8 mouse cellular contexts compared by ENCODE assay signal in the genomic region with DNA sequence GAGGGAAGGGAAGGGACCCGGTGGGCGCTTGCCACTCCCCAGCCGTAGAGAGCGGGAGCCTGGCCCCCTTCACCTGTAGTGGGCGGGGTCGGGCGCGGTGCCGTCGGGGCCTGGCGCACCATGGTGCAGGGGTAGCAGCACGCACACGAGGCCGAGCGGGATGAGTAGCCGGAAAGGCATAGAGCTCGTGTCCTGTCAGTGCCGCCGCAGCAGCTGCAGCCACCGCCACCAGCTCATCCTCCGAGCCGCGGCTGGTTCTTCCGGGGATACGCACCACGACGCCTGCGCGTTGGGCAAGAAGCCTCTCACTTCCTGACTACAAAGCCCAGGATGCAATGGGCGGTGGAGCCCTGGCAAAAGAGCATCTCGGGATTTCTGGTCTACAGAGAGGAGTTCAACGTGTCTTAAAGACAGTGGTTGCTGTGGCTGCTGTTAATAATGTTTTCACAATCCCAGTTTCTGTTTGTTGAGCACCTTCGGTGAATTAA. TPM values are rescaled to one million over a fixed set of nuclear protein-coding genes. Genes with fewer than 3 reads are reported as not detected.
DNase-seq lines count a peak whose midpoint lies in the region; ATAC-seq and TF ChIP-seq lines count a peak whose summit lies in the region.

TSS of gene Edem2 (minus strand) at position 318 of the 488 bp plus-strand sequence.

- ATAC-seq in embryonic facial prominence, embryonic 15.5 days (ENCODE audit: insufficient number of reproducible peaks, low FRiP score, low TSS enrichment, low read depth): peak; percentile 77
- peak; percentile 89 for ATAC-seq in limb, embryonic 14.5 days (ENCODE audit: low FRiP score, low read depth)
- peak; percentile 90 for ATAC-seq in midbrain, postnatal 0 days (ENCODE audit: low FRiP score)

- peak; percentile 95; the same call in 1 of the 2 replicates for TF ChIP-seq POLR2A in bone marrow, adult 2 months (IDR thresholded peaks at IDR 0.05; ENCODE audit: borderline replicate concordance, control insufficient read depth, low read depth, low read length)
- TF ChIP-seq POLR2A in limb, embryonic 14.5 days (IDR thresholded peaks at IDR 0.05; ENCODE audit: borderline replicate concordance, extremely low read depth, insufficient read depth, insufficient read length): peak; percentile 54; the same call in 1 of the 2 replicates

- WGBS in bone marrow, adult 2 months: under 1% methylated on average over 33 of the region's 33 CpGs
- 0% methylated on average over 30 of the region's 33 CpGs for WGBS in embryonic facial prominence, embryonic 15.5 days
- WGBS in limb, embryonic 14.5 days: under 1% methylated on average over 33 of the region's 33 CpGs
- WGBS in midbrain, postnatal 0 days: 0% methylated on average over 29 of the region's 33 CpGs

- DNase-seq in 416B (ENCODE audit: low read depth): peak; percentile 94
- peak; percentile 96 for DNase-seq in heart, adult 8-10 months (ENCODE audit: low spot score)
- peak; percentile 93 for DNase-seq in kidney, adult 9 months
- DNase-seq in limb, embryonic 14.5 days (ENCODE audit: low spot score): peak; percentile 91
- peak; percentile 95 for DNase-seq in midbrain, postnatal 0 days (ENCODE audit: low spot score)
- peak; percentile 76 to 85 for DNase-seq in spleen, postnatal 14 days (ENCODE audit: low spot score in 2 of 2)

- H3K4me2 ChIP-seq in embryonic facial prominence, embryonic 15.5 days (replicated peaks): peak within 1 kb of the TSS; percentile 91
- peak within 1 kb of the TSS; percentile 83 for H3K4me2 ChIP-seq in limb, embryonic 14.5 days (replicated peaks; ENCODE audit: low read depth, low read length, severe bottlenecking)
- peak within 1 kb of the TSS; percentile 83 for H3K4me2 ChIP-seq in midbrain, postnatal 0 days (ENCODE audit: low read depth, low read length, poor library complexity, severe bottlenecking)

- peak within 1 kb of the TSS; percentile 56 for H3K9ac ChIP-seq in embryonic facial prominence, embryonic 15.5 days
- H3K9ac ChIP-seq in limb, embryonic 14.5 days (ENCODE audit: low read depth, low read length, severe bottlenecking): peak within 1 kb of the TSS; percentile 58
- H3K9ac ChIP-seq in midbrain, postnatal 0 days (replicated peaks; ENCODE audit: low read length, poor library complexity, severe bottlenecking): peak within 1 kb of the TSS; percentile 91

- H3K4me1 ChIP-seq in bone marrow, adult 2 months (ENCODE audit: control insufficient read depth, insufficient read depth, low read length): no peaks in the 10 kb centered on the region; the same call in 1 of the 2 replicates
- H3K4me1 ChIP-seq in embryonic facial prominence, embryonic 15.5 days: peaks cover 14% of the 10 kb centered on the region; the same call in 1 of the 2 replicates
- H3K4me1 ChIP-seq in limb, embryonic 14.5 days (ENCODE audit: control insufficient read depth, insufficient read depth, low read length): peaks cover 8% of the 10 kb centered on the region
- H3K4me1 ChIP-seq in midbrain, postnatal 0 days (ENCODE audit: insufficient read depth, low read length): no peaks in the 10 kb centered on the region

- H3K36me3 ChIP-seq in embryonic facial prominence, embryonic 15.5 days: peaks cover 3% of the 10 kb centered on the region; the same call in 1 of the 2 replicates
- H3K36me3 ChIP-seq in limb, embryonic 14.5 days (ENCODE audit: control insufficient read depth, insufficient read depth, low read length): no peaks in the 10 kb centered on the region
- 0 out of 2 replicates have a peak, but pooled peaks cover 3% of the 10 kb centered on the region for H3K36me3 ChIP-seq in midbrain, postnatal 0 days (ENCODE audit: insufficient read depth, low read length)

- H3K27me3 ChIP-seq in embryonic facial prominence, embryonic 15.5 days: no peaks in the 10 kb centered on the region
- H3K27me3 ChIP-seq in limb, embryonic 14.5 days (ENCODE audit: control insufficient read depth, insufficient read depth, low read length): no peaks in the 10 kb centered on the region
- H3K27me3 ChIP-seq in midbrain, postnatal 0 days (ENCODE audit: insufficient read depth, low read length): no peaks in the 10 kb centered on the region

- no peaks in the 10 kb centered on the region for H3K9me3 ChIP-seq in embryonic facial prominence, embryonic 15.5 days (replicated peaks)
- H3K9me3 ChIP-seq in limb, embryonic 14.5 days (ENCODE audit: control insufficient read depth, low read length): no peaks in the 10 kb centered on the region
- H3K9me3 ChIP-seq in midbrain, postnatal 0 days (ENCODE audit: low read length): no peaks in the 10 kb centered on the region

- TF ChIP-seq CTCF in bone marrow, adult 2 months (IDR thresholded peaks at IDR 0.05; ENCODE audit: control insufficient read depth, insufficient read depth, low read length): no peak
- no peak for TF ChIP-seq CTCF in midbrain, postnatal 0 days (IDR thresholded peaks at IDR 0.05)

- H3K4me3 ChIP-seq in bone marrow, adult 2 months (replicated peaks; ENCODE audit: control insufficient read depth, low read depth, low read length): peak within 1 kb of the TSS; percentile 93
- H3K4me3 ChIP-seq in embryonic facial prominence, embryonic 15.5 days (replicated peaks): peak within 1 kb of the TSS; percentile 97
- peak within 1 kb of the TSS; percentile 73 for H3K4me3 ChIP-seq in limb, embryonic 14.5 days (replicated peaks; ENCODE audit: low read length)
- peak within 1 kb of the TSS; percentile 93 for H3K4me3 ChIP-seq in midbrain, postnatal 0 days (ENCODE audit: low read depth, low read length)

- H3K27ac ChIP-seq in bone marrow, adult 2 months (ENCODE audit: control insufficient read depth, insufficient read depth, low read depth, low read length, poor library complexity): peak within 1 kb of the TSS; percentile 38; the same call in 1 of the 2 replicates
- 0 out of 2 replicates have a peak within 1 kb of the TSS, but pooled peaks have one; percentile 39 for H3K27ac ChIP-seq in embryonic facial prominence, embryonic 15.5 days (replicated peaks)
- no peak within 1 kb of the TSS for H3K27ac ChIP-seq in limb, embryonic 14.5 days (replicated peaks; ENCODE audit: low read depth, low read length)
- H3K27ac ChIP-seq in midbrain, postnatal 0 days (ENCODE audit: low read depth, low read length): peak within 1 kb of the TSS; percentile 62

RNA-seq across cellular contexts. Expression of gene Edem2, which starts in this region (rescaled TPM):
- polyA plus RNA-seq in bone marrow, adult 2 months (2011; ENCODE audit: insufficient read depth, insufficient read length, low replicate concordance, missing spikeins): 13.1 and 17.6 TPM in 2 replicates
- polyA plus RNA-seq in embryonic facial prominence, embryonic 15.5 days (2015; fragmentation: Nextera tagmentation; extraction: Ambion mirVana): 38.3 and 39.4 TPM in 2 replicates
- total RNA-seq in heart, adult 8-10 months (2022): 1 to 10 TPM; 5.7 to 7.8 (median 6.4) TPM
- 36.1 and 38.5 TPM in 2 replicates for polyA plus RNA-seq in limb, embryonic 14.5 days (2012; rRNA removed)
- polyA plus RNA-seq in limb, embryonic 14.5 days (2014; fragmentation: Nextera tagmentation; extraction: Ambion mirVana): 31.3 and 35.0 TPM in 2 replicates
- total RNA-seq in midbrain, postnatal 0 days (2014; rRNA removed): 41.1 and 44.5 TPM in 2 replicates
- 33.0 and 35.7 TPM in 2 replicates for polyA plus RNA-seq in midbrain, postnatal 0 days (2015; fragmentation: Nextera tagmentation; extraction: Ambion mirVana)
